Mouse (Mus musculus) testis, adult 2 months (tissue): ENCODE data around the gene Gtpbp2.

Experiments used
- CTCF ChIP-seq: fragments of 200-500 bp; IDR thresholded peaks from 2 replicates; pipeline ENCODE4 v1.5.1; 2012; ENCODE audit warnings: low read depth, mild to moderate bottlenecking, inconsistent platforms, low read length, moderate library complexity; ENCODE audit not compliant: control insufficient read depth, insufficient read depth, insufficient replicate concordance
- POLR2A ChIP-seq: fragments of 200-500 bp; IDR thresholded peaks from 2 replicates; pipeline ENCODE4 v1.6.1; 2012; ENCODE audit warnings: low read depth, mild to moderate bottlenecking, inconsistent platforms, low read length, moderate library complexity; ENCODE audit not compliant: control insufficient read depth

- TF ChIP-seq CTCF (no peak), POLR2A (no peak)
Measured at GRCm38 (mm10) chr17:46139872-46140271, 21.0 kb upstream of the Gtpbp2 start.
